Mouse (Mus musculus) liver, adult (tissue): Measurements from ENCODE around the gene Hat1.

Experiments
- GATA4 ChIP-seq: IDR thresholded peaks from 2 replicates; pipeline ENCODE4 v1.6.1; 2014; ENCODE audit warnings: mild to moderate bottlenecking, low read length; ENCODE audit not compliant: insufficient replicate concordance

Gene Hat1

DNA sequence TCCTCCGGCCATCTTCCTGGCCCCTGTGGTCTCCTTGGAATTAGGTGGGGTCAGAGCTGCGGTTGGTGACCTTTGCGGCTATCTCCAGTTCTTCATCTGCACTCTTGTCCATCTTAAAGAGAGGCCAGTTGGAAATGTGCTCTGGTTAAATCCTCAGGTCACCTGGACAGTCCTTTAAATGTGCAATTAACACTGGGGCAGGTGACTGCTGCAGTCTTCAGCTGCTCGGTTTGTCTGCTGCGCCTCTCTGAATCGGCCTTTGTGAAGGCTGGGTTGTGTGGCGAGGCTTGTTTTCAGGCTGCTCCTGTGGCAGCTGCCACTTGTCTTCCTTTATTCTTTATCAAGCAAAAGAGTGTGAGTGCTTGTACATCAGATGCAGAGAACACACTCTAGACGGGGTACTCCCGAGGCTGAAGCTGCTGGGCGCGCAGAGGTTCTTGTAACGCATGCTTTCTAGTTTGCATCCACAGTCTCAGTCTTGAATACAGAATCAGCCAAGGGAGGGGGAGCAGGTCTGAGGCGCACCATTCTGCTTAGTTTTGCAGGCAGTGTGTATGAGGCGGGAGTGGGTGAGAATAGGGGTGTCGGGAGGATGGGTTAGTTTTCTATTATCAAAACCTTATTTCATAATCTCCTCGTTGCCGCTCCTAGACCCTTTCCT, 56.9 kb downstream of the Hat1 start:
- TF ChIP-seq GATA4: no peak

DNA sequence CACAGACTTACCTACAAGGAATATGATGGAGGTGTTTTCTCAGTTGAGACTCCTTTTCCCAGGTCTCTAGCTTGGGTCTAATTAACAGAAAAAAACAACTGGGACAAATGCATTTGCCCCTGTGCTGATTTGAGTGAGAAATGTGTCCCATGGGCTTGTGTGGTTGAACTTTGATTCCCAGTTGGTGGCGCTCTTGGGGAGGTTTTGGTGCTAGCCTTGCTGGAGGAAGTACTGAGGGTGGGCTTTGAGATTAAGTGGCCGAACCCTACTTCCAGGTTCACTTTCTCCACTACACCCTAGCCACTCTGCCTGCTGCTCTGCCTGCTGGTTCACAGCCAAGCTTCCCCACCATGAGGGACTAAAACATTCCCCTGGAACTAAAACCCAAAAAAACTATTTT, 60.8 kb downstream of the Hat1 start:
- no peak for TF ChIP-seq GATA4

DNA sequence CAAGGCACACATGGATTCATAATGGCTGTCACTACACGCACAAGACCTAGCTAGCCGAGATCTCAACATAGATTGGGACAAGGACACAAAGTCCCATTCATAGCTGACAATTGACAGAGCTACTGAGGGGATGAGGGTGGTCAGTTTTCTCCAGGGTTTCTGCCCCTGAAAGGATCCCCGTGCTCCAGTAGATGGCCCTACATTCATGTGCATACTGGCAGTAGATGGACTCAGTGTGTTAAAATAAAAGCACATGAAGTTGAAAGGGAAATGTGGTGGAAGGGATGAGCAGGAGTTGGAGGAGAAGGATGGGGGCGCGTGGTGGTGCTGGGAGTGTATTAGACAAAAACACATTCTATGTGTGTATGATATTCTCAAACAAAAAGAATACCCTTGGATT, 63.0 kb downstream of the Hat1 start:
- no peak for TF ChIP-seq GATA4

DNA sequence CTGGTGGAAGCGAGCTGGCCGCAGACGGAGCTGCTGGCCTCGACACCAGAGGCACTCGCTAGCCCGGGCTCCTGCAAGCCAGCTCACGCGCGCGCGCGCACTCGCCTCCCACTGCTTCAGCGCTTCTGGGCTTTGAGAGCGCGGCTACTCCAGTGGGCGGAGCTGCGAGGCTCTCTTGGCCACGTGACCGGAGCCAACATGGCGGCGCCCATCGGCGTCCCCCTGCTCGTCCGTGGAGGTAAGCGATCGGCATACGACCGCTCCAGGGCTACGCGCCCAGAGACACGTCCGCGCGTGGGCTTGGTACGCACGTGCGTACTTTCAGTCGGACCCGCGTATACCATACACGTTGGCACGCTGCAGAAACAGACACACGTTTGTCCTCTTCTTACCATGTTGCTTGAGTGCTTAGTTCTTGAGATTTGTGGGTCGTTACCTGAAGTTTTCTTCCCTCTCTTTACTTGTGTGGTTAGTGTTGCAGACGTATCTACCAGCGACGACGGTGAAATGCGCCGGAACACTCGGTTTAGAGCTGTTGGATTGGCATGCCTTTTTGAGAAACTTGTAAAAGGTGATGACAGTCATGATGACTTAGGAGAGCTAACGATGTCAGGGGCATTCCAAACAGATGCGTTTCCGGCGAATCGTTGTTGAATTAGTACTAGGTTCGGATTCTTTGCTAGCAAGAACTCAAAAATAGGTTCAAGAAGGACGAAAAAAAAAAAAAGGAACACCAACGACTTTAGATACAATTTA, 64.6 kb downstream of the Hat1 start, which contains the start of gene Metap1d:
Gene Metap1d (plus strand): TSS at position 116 of the 756 bp plus-strand sequence.
- no peak for TF ChIP-seq GATA4

DNA sequence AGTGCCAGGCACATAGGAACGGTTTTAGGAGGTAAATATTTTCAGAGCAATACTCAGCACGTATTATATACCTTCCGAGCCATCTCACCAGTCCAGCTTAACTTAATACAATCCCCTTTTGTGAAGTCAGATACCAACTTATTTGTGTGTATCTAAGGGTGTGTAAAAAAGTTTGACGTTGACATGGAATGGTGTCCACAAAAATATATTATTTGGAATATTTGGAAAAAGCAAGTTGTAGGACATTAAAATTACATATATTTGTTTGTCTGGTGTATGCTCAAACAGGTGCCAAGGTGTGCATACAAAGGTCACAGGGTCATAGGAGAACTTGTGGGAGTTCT, 65.1 kb downstream of the Hat1 start:
- TF ChIP-seq GATA4: no peak

DNA sequence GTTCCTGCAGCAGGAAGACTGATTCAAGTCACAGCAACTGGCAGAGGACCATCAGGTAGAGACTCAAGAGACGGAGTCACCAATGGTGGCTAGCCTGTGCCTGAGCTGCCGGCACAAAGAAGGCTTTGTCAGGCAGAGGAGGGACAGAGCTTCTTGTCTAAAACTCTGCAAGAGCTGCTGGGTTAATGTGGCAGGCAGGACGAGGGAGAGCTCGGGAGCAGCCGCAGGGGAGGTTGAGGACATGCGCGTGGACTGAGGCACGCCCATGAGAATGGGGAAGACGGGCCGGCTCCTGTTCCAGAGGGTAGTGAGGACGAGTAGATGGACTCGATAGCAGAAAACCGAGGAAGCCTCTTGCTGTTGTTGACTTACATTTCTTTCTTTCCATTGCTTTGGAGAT, 69.9 kb downstream of the Hat1 start:
- no peak for TF ChIP-seq GATA4

DNA sequence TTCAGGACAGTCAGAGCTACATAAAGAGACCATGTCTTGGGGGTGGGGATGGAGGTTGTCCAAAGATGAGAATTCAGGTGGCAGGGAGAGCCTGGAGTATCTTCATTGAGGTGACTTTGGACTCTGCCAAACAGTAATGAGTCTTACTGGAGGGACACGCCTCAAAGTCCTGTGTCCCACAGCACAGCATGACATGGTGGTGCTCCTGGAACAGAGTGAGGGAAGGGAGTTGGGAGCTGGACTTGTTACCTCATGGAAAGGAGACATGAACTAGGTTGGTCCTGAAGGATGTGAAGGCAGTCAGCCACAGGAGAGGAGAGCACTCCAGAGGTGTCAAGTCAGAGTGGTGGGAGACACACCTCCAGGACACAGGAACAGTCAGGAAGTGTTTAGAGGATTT, 70.9 kb downstream of the Hat1 start:
- no peak for TF ChIP-seq GATA4

DNA sequence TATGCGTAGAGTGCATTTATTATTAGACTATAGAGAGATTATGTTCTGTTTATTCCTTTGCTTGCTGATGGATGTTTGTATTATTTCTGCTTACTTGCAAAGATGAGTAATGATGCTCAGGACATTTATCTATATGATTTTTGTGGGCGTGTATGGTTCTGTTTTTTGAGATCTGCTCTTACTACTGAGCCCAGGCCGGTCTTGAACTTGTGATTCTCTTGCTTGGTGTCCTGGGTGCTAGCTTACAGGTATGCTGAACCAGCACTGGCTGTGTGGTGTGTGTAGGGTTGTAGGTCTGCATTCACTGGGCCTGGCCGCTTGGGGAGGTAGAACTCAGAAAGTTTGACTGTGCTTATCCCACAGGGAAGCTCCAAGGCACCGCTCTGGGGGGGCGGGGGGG, 72.4 kb downstream of the Hat1 start:
- no peak for TF ChIP-seq GATA4

DNA sequence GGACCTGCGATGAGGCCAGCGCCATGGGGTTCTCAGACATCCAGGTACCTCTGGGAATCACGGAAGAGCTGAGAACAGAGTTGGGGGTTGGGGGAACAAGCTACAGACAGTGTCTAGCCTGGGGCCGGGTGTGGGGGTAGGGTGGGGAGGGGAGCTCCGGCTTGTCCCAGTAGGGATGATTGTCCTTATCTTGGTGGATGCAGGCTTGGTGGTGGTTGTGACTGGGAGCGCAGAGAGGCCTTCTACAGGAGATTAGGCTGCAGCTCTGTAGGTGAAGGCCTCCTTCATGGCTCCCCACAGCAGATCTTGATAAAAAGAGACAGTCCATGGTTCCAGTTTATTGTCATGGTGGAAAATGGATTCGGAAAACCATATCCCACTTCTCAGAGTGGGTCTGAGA, 72.8 kb downstream of the Hat1 start:
- no peak for TF ChIP-seq GATA4

DNA sequence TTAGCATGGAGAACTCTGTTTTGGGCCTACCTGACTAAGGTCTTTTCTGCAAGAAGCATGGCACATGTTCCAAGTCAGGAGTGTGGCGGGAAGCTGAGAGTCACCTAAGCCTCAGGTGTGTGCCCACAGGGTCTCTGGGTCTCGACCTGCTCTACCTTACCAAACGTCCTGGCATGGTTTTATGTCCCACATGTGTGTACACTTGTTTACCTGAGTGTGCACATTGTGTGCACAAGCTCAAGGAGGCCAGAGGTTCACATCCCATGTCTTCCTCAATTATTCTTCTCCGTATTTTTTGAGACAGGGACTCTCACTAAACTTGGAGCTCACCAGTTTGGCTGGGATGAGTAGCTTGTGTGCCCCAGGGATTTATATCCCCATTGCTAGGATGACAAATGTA, 73.3 kb downstream of the Hat1 start:
- no peak for TF ChIP-seq GATA4

DNA sequence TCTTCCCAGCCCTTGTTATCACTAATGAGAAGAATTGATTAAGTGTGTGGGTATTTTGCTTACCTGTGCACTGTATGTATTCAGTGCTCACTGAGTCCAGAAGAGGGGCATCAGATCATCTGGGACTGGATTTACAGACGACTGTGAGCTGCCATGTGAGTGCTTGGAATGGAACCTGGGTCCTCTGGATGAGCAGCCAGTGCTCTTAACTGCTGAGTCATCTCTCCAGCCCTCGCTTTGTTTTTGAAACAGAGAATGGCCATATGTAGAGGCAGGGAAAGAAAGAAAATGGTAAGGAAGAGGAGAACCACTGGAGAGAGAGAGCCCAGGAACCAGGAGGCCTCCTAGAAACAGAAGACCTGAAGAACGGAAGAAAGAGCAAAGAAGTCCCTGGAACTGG, 73.8 kb downstream of the Hat1 start:
- TF ChIP-seq GATA4: no peak

DNA sequence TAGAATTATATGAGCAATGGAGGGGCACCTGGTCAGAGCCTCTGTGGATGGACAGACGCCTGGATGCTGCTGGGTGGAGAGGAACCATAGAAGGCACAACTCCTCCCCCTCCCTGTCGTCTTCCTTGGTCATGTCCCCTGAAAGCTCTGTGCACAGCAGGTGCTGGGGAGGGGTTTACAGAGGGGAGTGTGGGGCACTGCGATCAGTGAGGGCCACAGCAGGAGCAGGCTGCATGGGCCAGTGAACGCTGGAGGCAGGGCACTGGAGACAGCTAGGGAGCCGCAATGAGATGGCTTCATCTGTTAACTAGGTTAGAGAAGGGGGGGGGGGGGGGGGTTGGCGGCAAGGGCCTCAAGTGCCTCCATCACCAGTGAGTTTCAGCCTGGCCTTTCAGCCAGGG, 77.3 kb downstream of the Hat1 start:
- TF ChIP-seq GATA4: no peak

DNA sequence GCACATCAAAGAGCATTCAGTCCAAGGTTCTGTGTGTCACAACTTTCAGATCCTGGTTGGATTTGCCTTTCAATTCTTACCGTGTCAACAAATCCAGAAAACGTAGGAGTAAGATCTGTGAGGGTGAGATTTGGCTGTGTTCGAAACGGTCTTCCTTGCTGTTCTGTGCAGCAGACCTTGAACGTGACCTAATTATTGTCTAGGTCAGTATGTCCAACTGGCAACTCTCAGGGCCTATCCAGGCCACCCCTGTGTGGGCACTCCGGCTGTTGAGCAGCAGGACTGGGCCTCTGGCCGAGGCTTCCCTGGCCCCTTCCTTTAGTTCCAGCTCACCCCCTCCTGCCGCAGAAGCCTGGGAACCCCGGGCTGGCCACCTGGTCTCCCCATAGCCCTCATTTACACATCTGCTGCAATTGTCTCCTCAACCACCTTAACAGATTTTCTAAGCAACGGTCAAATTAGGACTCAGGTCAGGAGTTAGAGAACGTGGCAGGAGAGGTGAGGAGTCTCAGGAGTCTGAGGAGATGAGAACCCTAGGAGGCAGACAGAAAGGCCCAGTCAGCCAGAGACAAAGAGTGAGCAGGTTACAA, 78.2 kb downstream of the Hat1 start:
- TF ChIP-seq GATA4: no peak

DNA sequence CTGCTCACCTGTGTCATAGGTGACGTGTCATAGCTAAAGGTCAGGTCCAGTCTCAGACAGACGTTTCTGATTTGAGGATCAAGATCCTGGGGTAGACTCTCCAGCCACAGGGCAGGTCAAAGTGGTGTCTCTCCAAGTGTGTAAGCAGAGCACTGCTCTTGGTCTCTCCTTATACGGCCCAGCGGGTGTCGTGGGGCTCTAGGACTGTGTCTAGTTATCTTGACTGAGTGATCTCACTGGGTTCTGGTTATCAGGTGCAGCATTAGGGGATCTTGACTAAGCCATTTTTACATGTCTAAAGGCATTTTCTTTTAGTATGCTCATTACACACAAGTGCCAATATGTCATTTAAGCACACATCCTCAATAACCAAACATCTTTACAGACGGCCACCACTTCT, 82.3 kb downstream of the Hat1 start:
- no peak for TF ChIP-seq GATA4

DNA sequence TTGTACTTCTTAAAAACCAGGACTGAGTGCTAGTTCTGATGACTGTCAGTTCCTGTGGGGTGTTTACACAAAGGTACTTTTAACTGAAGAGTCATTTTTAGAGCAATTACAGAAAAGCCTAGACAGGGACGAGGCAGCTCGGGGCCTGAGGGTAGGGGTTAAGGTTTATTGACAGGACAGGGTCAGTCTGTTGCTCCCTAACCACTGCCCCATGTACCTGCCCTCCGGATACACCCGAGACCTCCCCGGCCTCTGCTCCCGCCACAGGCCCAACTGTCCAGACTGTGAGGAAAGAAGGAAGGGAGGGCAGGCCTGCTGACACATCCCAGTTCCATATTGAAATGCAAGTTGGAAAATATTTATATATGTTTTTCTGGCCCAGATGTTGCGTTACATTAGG, 85.1 kb downstream of the Hat1 start:
- TF ChIP-seq GATA4: no peak

DNA sequence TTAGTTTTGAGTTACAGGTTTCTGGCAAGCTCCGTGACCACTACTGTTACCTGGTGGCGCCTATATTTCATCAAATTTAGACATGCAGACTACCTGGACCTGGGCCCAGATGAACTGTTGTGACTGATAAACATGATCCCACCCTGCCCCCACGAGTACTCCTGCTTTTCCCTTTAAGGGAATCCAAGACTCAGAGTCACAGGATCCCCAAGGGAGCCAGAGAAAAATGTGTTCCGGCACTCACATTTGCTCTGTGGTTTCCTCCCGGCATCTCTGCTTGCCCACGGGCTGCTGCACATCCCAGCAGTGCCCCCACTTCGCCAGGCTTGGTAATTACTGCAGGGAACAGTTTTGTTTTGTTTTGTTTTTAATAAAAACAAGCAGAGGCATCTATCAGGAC, 85.6 kb downstream of the Hat1 start:
- no peak for TF ChIP-seq GATA4
